Mouse (Mus musculus) CH12.LX (cell line): ENCODE results near the gene B2m.

ENCODE experiments used
- BHLHE40 ChIP-seq: IDR thresholded peaks from 2 replicates; pipeline ENCODE4 v1.6.1; 2011; ENCODE audit warnings: mild to moderate bottlenecking, low read depth, low read length, improper control_type of control experiment
- CHD2 ChIP-seq: IDR thresholded peaks from 2 replicates; pipeline ENCODE4 v1.6.1; 2011; ENCODE audit warnings: low read length, improper control_type of control experiment
- CTCF ChIP-seq, 2 experiments: IDR thresholded peaks in 1 of 2; conservative IDR thresholded peaks in 1 of 2; 2 replicates each; pipeline ENCODE4 v1.5.1; 2011 to 2012; ENCODE audit warnings: low read depth in 2 of 2, low read length in 2 of 2, improper control_type of control experiment in 1 of 2, inconsistent platforms in 1 of 2, mild to moderate bottlenecking in 1 of 2, moderate library complexity in 1 of 2
- EP300 ChIP-seq: IDR thresholded peaks from 2 replicates; pipeline ENCODE4 v1.6.1; 2011; ENCODE audit warnings: low read length, improper control_type of control experiment
- ETS1 ChIP-seq: conservative IDR thresholded peaks from 2 replicates; pipeline ENCODE4 v1.6.1; 2012; ENCODE audit warnings: low read depth, mild to moderate bottlenecking, inconsistent platforms, low read length, improper control_type of control experiment, moderate library complexity
- MYC ChIP-seq: IDR thresholded peaks from 2 replicates; pipeline ENCODE4 v1.6.1; 2011; ENCODE audit warnings: low read depth, mild to moderate bottlenecking, improper control_type of control experiment, low read length
- NELFE ChIP-seq: IDR thresholded peaks from 2 replicates; pipeline ENCODE4 v1.6.1; 2011; ENCODE audit warnings: low read depth, low read length, improper control_type of control experiment
- POLR2A ChIP-seq: IDR thresholded peaks from 2 replicates; pipeline ENCODE4 v1.6.1; 2011; ENCODE audit warnings: low read depth, mild to moderate bottlenecking, improper control_type of control experiment, low read length
- RAD21 ChIP-seq: IDR thresholded peaks from 2 replicates; pipeline ENCODE4 v1.6.1; 2011; ENCODE audit warnings: low read depth, mild to moderate bottlenecking, low read length, improper control_type of control experiment, moderate library complexity
- SIN3A ChIP-seq: IDR thresholded peaks from 2 replicates; pipeline ENCODE4 v1.6.1; 2012; ENCODE audit warnings: low read length, improper control_type of control experiment, inconsistent platforms
- TBP ChIP-seq: conservative IDR thresholded peaks from 2 replicates; pipeline ENCODE4 v1.6.1; 2011; ENCODE audit warnings: low read depth, low read length, improper control_type of control experiment
- TCF12 ChIP-seq: IDR thresholded peaks from 2 replicates; pipeline ENCODE4 v1.6.1; 2014; ENCODE audit warnings: low read depth, mild to moderate bottlenecking, inconsistent platforms, low read length, improper control_type of control experiment
- ZC3H11A ChIP-seq: IDR thresholded peaks from 2 replicates; pipeline ENCODE4 v1.6.1; 2012; ENCODE audit warnings: low read depth, mild to moderate bottlenecking, inconsistent platforms, low read length, improper control_type of control experiment

- TF ChIP-seq CHD2 (no peak), MYC (no peak), ETS1 (no peak), CTCF (conservative IDR thresholded peaks at IDR 0.05 in 1 of 2, IDR thresholded peaks at IDR 0.05 in 1 of 2; ENCODE audit: low read depth in 2 of 2, low read length in 2 of 2) (no peak), POLR2A (no peak), TBP (no peak), BHLHE40 (no peak), NELFE (no peak), EP300 (no peak), SIN3A (no peak), TCF12 (no peak), RAD21 (no peak), ZC3H11A (no peak)
These were observed 39.4 kb upstream of the B2m start for GRCm38 (mm10) chr2:122108101-122108500.
